Mouse (Mus musculus): ENCODE results near the gene Usp46. TPM values are rescaled to one million over a fixed set of nuclear protein-coding genes. Genes with fewer than 3 reads are reported as not detected.

The Usp46 gene
- total and polyA plus RNA-seq, 2 experiments from 2014 or later = 36.2 to 55.6 TPM

DNA sequence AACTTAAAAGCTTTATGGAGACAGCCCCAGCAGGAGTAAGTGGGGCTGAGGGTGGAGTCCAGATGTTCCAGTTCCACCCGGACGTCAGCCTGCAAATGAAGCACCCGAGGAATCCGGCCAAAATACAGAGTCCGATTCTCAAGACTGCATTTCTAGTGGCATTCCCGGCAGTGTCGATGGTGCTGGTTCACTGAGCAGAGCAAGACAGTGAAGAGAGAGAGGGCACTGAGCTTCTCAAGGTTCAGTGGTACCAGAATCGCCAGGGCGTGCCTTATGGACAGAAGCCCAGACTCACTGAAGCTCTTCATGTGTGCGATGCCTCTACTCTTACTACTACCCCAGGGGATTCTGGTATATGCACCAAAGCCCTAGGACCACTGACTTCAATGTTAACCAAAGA lies 56.6 kb downstream of the Usp46 start:
- no peak for ATAC-seq (ENCODE audit: low FRiP score)
- Histone ChIP-seq H3K9ac (replicated peaks; ENCODE audit: low read length, poor library complexity, severe bottlenecking) (no peak overlapping the region), H3K4me2 (ENCODE audit: low read depth, low read length, poor library complexity, severe bottlenecking) (no peak overlapping the region), H3K27ac (ENCODE audit: low read depth, low read length) (no peak overlapping the region), H3K4me1 (ENCODE audit: insufficient read depth, low read length) (no peaks in the 10 kb centered on the region), H3K36me3 (ENCODE audit: insufficient read depth, low read length) (peaks cover 7% of the 10 kb centered on the region; the same call in 1 of the 2 replicates), H3K27me3 (ENCODE audit: insufficient read depth, low read length) (no peaks in the 10 kb centered on the region), H3K9me3 (ENCODE audit: low read length) (no peaks in the 10 kb centered on the region), H3K4me3 (ENCODE audit: low read depth, low read length) (no peak overlapping the region)
- 78% methylated on average over 10 of the region's 10 CpGs for WGBS
- no peak for TF ChIP-seq CTCF (IDR thresholded peaks at IDR 0.05)
- no peak for DNase-seq (ENCODE audit: low spot score)

DNA sequence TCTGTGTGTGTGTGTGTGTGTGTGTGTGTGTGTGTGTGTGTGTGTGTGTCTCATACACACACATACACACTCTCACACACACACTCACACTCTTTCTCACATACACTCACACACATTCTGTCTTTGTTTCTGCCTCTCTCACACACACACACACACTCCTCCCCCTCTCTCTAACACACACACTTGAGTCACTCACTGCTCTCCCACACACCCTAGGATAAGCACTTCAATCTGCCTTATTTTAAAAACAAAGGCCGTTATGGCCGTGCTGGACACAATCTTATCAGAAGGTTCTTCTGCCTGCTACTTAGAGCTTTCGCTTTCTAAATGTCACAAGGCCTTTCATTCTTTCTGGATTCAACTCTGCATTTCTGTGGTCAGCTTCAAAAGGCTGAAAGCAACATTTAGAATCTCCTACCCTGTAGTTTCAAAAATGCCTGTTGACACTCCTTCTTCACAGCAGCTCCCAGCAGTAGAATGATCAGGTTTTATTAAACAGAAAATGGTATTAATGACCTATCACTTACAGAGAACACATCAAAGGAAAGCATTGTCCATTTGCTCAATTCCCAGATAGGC lies 60.6 kb downstream of the Usp46 start:
- Histone ChIP-seq H3K4me3 (ENCODE audit: low read depth, low read length) (no peak overlapping the region), H3K27ac (ENCODE audit: low read depth, low read length) (no peak overlapping the region), H3K4me2 (ENCODE audit: low read depth, low read length, poor library complexity, severe bottlenecking) (no peak overlapping the region), H3K27me3 (ENCODE audit: insufficient read depth, low read length) (no peaks in the 10 kb centered on the region), H3K4me1 (ENCODE audit: insufficient read depth, low read length) (no peaks in the 10 kb centered on the region), H3K36me3 (ENCODE audit: insufficient read depth, low read length) (peaks cover 22% of the 10 kb centered on the region), H3K9me3 (ENCODE audit: low read length) (no peaks in the 10 kb centered on the region), H3K9ac (replicated peaks; ENCODE audit: low read length, poor library complexity, severe bottlenecking) (no peak overlapping the region)
- no peak for TF ChIP-seq CTCF (IDR thresholded peaks at IDR 0.05)
- DNase-seq (ENCODE audit: low spot score) (no peak), ATAC-seq (ENCODE audit: low FRiP score) (no peak)
- WGBS = 79% methylated on average over 3 of the region's 3 CpGs

DNA sequence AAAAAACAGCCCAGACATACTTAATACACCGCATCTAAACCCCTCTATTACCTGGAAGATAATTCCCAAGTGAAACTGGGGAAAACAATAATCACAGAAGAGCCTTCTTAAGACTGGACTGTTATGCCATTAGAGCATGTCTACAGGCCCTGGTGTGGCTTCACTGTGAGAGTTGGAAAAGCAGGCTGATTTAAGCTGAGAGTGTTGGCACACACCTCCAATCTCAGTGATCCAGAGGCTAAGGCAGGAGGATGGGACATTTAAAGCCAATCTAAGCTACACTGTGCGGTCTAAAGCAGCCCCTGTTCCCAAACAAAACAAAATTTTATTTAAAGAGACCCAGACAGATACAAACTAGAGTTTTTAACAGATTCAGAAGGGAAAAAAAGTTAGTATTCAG lies 62.3 kb downstream of the Usp46 start:
- no peak overlapping the region for H3K9ac ChIP-seq (replicated peaks; ENCODE audit: low read length, poor library complexity, severe bottlenecking)
- WGBS = 97% methylated on average over 2 of the region's 2 CpGs
- no peak for TF ChIP-seq CTCF (IDR thresholded peaks at IDR 0.05)
- no peaks in the 10 kb centered on the region for H3K9me3 ChIP-seq (ENCODE audit: low read length)
- no peak overlapping the region for H3K4me2 ChIP-seq (ENCODE audit: low read depth, low read length, poor library complexity, severe bottlenecking)
- no peak overlapping the region for H3K4me3 ChIP-seq (ENCODE audit: low read depth, low read length)
- no peaks in the 10 kb centered on the region for H3K4me1 ChIP-seq (ENCODE audit: insufficient read depth, low read length)
- peaks cover 24% of the 10 kb centered on the region for H3K36me3 ChIP-seq (ENCODE audit: insufficient read depth, low read length)
- DNase-seq (ENCODE audit: low spot score) (no peak), ATAC-seq (ENCODE audit: low FRiP score) (no peak)
- no peaks in the 10 kb centered on the region for H3K27me3 ChIP-seq (ENCODE audit: insufficient read depth, low read length)
- H3K27ac ChIP-seq (ENCODE audit: low read depth, low read length) = no peak overlapping the region

DNA sequence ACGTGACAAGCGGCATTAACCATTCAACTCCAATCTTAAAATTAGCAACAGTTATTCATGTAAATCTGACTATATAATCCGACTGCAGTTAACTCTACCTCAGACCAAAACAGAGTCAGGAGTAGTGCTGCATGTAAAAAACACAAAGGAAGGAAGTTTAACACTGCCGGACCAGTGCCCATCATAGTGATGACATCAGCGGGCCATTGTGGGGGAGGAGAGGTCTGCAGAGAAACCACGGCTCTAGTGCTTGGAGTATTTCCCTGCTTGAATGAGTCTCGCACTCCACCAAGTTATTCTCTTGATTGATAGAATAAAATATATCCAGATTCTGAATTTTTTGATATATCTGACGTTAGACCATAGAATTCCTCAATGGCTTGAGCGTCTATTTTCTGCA lies 66.5 kb downstream of the Usp46 start:
- H3K36me3 ChIP-seq (ENCODE audit: insufficient read depth, low read length) = peaks cover 24% of the 10 kb centered on the region
- ATAC-seq (ENCODE audit: low FRiP score) = no peak
- H3K9me3 ChIP-seq (ENCODE audit: low read length) = no peaks in the 10 kb centered on the region
- H3K9ac ChIP-seq (replicated peaks; ENCODE audit: low read length, poor library complexity, severe bottlenecking) = no peak overlapping the region
- no peak overlapping the region for H3K4me3 ChIP-seq (ENCODE audit: low read depth, low read length)
- TF ChIP-seq CTCF (IDR thresholded peaks at IDR 0.05) = no peak
- H3K4me1 ChIP-seq (ENCODE audit: insufficient read depth, low read length) = no peaks in the 10 kb centered on the region
- H3K27me3 ChIP-seq (ENCODE audit: insufficient read depth, low read length) = no peaks in the 10 kb centered on the region
- no peak for DNase-seq (ENCODE audit: low spot score)
- no peak overlapping the region for H3K4me2 ChIP-seq (ENCODE audit: low read depth, low read length, poor library complexity, severe bottlenecking)
- WGBS = 86% methylated on average over 9 of the region's 9 CpGs
- no peak overlapping the region for H3K27ac ChIP-seq (ENCODE audit: low read depth, low read length)

DNA sequence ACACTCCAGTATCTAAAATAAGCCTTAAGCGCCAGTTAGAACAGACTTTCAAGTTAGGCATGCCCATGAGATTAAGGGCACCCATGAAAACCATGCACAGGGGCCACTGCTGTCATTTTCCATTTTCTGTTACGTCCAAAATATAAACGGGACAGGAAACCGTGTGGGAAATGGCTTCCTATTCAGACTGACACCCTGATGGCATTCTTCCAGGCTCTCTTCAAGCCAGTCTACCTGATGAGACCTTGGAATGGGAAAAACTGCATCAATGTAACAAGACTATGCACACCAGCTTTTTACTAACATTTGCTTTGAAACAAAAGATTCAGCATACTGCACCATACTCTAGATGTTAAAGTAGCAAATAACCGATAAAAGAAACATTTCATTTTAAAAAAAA lies 69.3 kb downstream of the Usp46 start:
- Histone ChIP-seq H3K4me1 (ENCODE audit: insufficient read depth, low read length) (no peaks in the 10 kb centered on the region), H3K27ac (ENCODE audit: low read depth, low read length) (no peak overlapping the region), H3K36me3 (ENCODE audit: insufficient read depth, low read length) (peaks cover 11% of the 10 kb centered on the region), H3K4me2 (ENCODE audit: low read depth, low read length, poor library complexity, severe bottlenecking) (no peak overlapping the region), H3K27me3 (ENCODE audit: insufficient read depth, low read length) (no peaks in the 10 kb centered on the region), H3K9me3 (ENCODE audit: low read length) (no peaks in the 10 kb centered on the region), H3K4me3 (ENCODE audit: low read depth, low read length) (no peak overlapping the region), H3K9ac (replicated peaks; ENCODE audit: low read length, poor library complexity, severe bottlenecking) (no peak overlapping the region)
- WGBS = 81% methylated on average over 5 of the region's 5 CpGs
- TF ChIP-seq CTCF (IDR thresholded peaks at IDR 0.05) = no peak
- DNase-seq (ENCODE audit: low spot score) (no peak), ATAC-seq (ENCODE audit: low FRiP score) (no peak)

DNA sequence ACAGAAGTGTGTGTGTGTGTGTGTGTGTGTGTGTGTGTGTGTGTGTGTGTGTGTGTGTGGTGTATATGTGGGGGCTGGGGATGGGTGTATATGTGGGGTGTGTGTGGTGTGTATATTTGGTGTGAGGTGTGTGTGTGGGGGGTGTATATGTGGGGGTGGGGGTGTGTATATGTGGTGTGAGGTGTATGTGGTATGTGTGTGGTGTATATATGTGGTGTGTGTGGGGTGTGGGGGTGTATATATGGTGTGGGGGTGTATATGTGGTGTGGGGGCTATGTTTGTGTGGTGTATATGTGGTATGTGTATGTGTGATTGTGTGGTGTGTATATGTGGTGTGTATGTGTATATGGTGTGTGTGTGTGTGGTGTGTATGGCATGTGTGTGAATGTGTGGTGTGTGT lies 73.4 kb downstream of the Usp46 start:
- Histone ChIP-seq H3K36me3 (ENCODE audit: insufficient read depth, low read length) (no peaks in the 10 kb centered on the region), H3K9ac (replicated peaks; ENCODE audit: low read length, poor library complexity, severe bottlenecking) (no peak overlapping the region), H3K9me3 (ENCODE audit: low read length) (no peaks in the 10 kb centered on the region), H3K4me3 (ENCODE audit: low read depth, low read length) (no peak overlapping the region), H3K27ac (ENCODE audit: low read depth, low read length) (no peak overlapping the region), H3K27me3 (ENCODE audit: insufficient read depth, low read length) (no peaks in the 10 kb centered on the region), H3K4me1 (ENCODE audit: insufficient read depth, low read length) (no peaks in the 10 kb centered on the region), H3K4me2 (ENCODE audit: low read depth, low read length, poor library complexity, severe bottlenecking) (no peak overlapping the region)
- ATAC-seq (ENCODE audit: low FRiP score) = no peak
- no peak for DNase-seq (ENCODE audit: low spot score)
- TF ChIP-seq CTCF (IDR thresholded peaks at IDR 0.05) = no peak
